9 mouse cellular contexts compared by ENCODE assay signal in genomic region chr11:60308506-60309116, GRCm38 (mm10). TPM values are rescaled to one million over a fixed set of nuclear protein-coding genes. Genes with fewer than 3 reads are reported as not detected.
DNase-seq lines count a peak whose midpoint lies in the region; ATAC-seq and TF ChIP-seq lines count a peak whose summit lies in the region.
"Had no signal": no experiment of that assay in that cellular context is flagged by ENCODE, and none has a peak within 500 bp of the region (broad histone marks: within the 10 kb centered on the region; RNA-seq: fewer than 3 reads in every experiment).

No protein-coding gene starts in this region.

- H3K4me2 ChIP-seq in stomach, embryonic 14.5 days (replicated peaks; ENCODE audit: low read depth, low read length) = no peak overlapping the region

- peak overlapping the region; percentile 25; the same call in 1 of the 2 replicates for H3K27ac ChIP-seq in layer of hippocampus, adult 2 months
- H3K27ac ChIP-seq in kidney, adult 2 months (ENCODE audit: insufficient read depth, low read depth, low read length) = peak overlapping the region; percentile 91
- H3K27ac ChIP-seq in stomach, embryonic 14.5 days (ENCODE audit: low read length) = peak overlapping the region; percentile 78

- no peaks in the 10 kb centered on the region for H3K36me3 ChIP-seq in kidney, adult 2 months (ENCODE audit: control insufficient read depth, insufficient read depth, low read length)
- H3K36me3 ChIP-seq in stomach, embryonic 14.5 days (ENCODE audit: control insufficient read depth, insufficient read depth, low read length) = no peaks in the 10 kb centered on the region

- peaks cover 44% of the 10 kb centered on the region for H3K4me1 ChIP-seq in kidney, adult 2 months (ENCODE audit: control insufficient read depth, insufficient read depth, low read length)
- H3K4me1 ChIP-seq in stomach, embryonic 14.5 days (ENCODE audit: control insufficient read depth, insufficient read depth, low read length) = peaks cover 38% of the 10 kb centered on the region

- no peaks in the 10 kb centered on the region for H3K9me3 ChIP-seq in stomach, embryonic 14.5 days (ENCODE audit: control insufficient read depth, low read depth, low read length)

- no peaks in the 10 kb centered on the region for H3K27me3 ChIP-seq in kidney, adult 2 months (replicated peaks; ENCODE audit: control insufficient read depth, insufficient read depth, low read length)
- H3K27me3 ChIP-seq in stomach, embryonic 14.5 days (ENCODE audit: control insufficient read depth, insufficient read depth, low read length) = no peaks in the 10 kb centered on the region

- TF ChIP-seq POLR2A in kidney, adult 2 months (IDR thresholded peaks at IDR 0.05; ENCODE audit: low read depth, low read length) = no peak

- H3K4me3 ChIP-seq in layer of hippocampus, adult 2 months = no peak overlapping the region
- no peak overlapping the region for H3K4me3 ChIP-seq in kidney, adult 2 months (ENCODE audit: insufficient read depth, low read depth, low read length)
- H3K4me3 ChIP-seq in stomach, embryonic 14.5 days (ENCODE audit: low read depth, low read length) = no peak overlapping the region

- TF ChIP-seq CTCF in layer of hippocampus, adult 2 months (conservative IDR thresholded peaks at IDR 0.05) = no peak
- TF ChIP-seq CTCF in kidney, adult 2 months (conservative IDR thresholded peaks at IDR 0.05; ENCODE audit: insufficient read depth, insufficient read length, low read depth, low read length) = no peak

- ATAC-seq in stomach, embryonic 14.5 days (ENCODE audit: insufficient number of reproducible peaks, insufficient read depth, low FRiP score, low read depth) = peak; percentile 87

- DNase-seq in layer of hippocampus, adult 2 months (ENCODE audit: low spot score in 2 of 2) = no peak
- no peak for DNase-seq in layer of hippocampus, postnatal 36 days
- DNase-seq in kidney, adult 2 months = peak; percentile 89
- peak; percentile 55 for DNase-seq in liver
- DNase-seq in c-Kit-positive CD71-positive TER-119-positive erythroid progenitor cells, embryonic 14.5 days (ENCODE audit: low spot score) = no peak
- DNase-seq in layer of hippocampus, adult 9-10 months (ENCODE audit: low spot score) = no peak
- DNase-seq: cerebellum, adult 18-20 months; left cerebral cortex, postnatal 4 days had no signal

- 13% methylated on average over 12 of the region's 12 CpGs for WGBS in kidney, adult 2 months
- WGBS in stomach, embryonic 14.5 days = 48% methylated on average over 12 of the region's 12 CpGs

- 0 out of 2 replicates have a peak overlapping the region, but pooled peaks have one; percentile 2 for H3K9ac ChIP-seq in stomach, embryonic 14.5 days (replicated peaks; ENCODE audit: low read depth, low read length)

RNA-seq across cellular contexts. Expression of gene Tom1l2, which starts 44.1 kb away (rescaled TPM):
- 100 to 1,000 TPM; 180 to 189 TPM for total RNA-seq in layer of hippocampus, adult 2 months (2021)
- 100 to 1,000 TPM; 170 to 180 TPM for total RNA-seq in layer of hippocampus, postnatal 36 days (2021)
- polyA plus RNA-seq in kidney, adult 2 months (2012; rRNA removed) = 95.2 and 125 TPM in 2 replicates
- polyA plus RNA-seq in stomach, embryonic 14.5 days (2014; fragmentation: Nextera tagmentation; extraction: Ambion mirVana) = 22.2 and 22.7 TPM in 2 replicates

RNA-seq across cellular contexts. Expression of gene Drc3, which starts 44.5 kb away (rescaled TPM):
- 1 to 10 TPM; 6.4 to 8.0 TPM for total RNA-seq in layer of hippocampus, adult 2 months (2021)
- 1 to 10 TPM; 6.7 to 7.6 TPM for total RNA-seq in layer of hippocampus, postnatal 36 days (2021)
- polyA plus RNA-seq in kidney, adult 2 months (2012; rRNA removed) = 2.6 and 2.8 TPM in 2 replicates
- 0.98 and 1.8 TPM in 2 replicates for polyA plus RNA-seq in stomach, embryonic 14.5 days (2014; fragmentation: Nextera tagmentation; extraction: Ambion mirVana)

Comparison
In these comparisons a context has a peak if more than half of its experiments do, and no peak if none do; other contexts are left out.
1. DNase-seq: peak in kidney, adult 2 months (single experiment) and liver (single experiment); none in layer of hippocampus, adult 2 months (0 of 2), layer of hippocampus, postnatal 36 days (0 of 2), c-Kit-positive CD71-positive TER-119-positive erythroid progenitor cells, embryonic 14.5 days (single experiment) and layer of hippocampus, adult 9-10 months (single experiment).
2. H3K27ac ChIP-seq: peak in every context shown above with its lines; median percentile 91 in kidney, adult 2 months; 78 in stomach, embryonic 14.5 days; 25 in layer of hippocampus, adult 2 months.